Mouse (Mus musculus): Measurements from ENCODE around the gene Kcnk4.

Kcnk4 gene

DNA sequence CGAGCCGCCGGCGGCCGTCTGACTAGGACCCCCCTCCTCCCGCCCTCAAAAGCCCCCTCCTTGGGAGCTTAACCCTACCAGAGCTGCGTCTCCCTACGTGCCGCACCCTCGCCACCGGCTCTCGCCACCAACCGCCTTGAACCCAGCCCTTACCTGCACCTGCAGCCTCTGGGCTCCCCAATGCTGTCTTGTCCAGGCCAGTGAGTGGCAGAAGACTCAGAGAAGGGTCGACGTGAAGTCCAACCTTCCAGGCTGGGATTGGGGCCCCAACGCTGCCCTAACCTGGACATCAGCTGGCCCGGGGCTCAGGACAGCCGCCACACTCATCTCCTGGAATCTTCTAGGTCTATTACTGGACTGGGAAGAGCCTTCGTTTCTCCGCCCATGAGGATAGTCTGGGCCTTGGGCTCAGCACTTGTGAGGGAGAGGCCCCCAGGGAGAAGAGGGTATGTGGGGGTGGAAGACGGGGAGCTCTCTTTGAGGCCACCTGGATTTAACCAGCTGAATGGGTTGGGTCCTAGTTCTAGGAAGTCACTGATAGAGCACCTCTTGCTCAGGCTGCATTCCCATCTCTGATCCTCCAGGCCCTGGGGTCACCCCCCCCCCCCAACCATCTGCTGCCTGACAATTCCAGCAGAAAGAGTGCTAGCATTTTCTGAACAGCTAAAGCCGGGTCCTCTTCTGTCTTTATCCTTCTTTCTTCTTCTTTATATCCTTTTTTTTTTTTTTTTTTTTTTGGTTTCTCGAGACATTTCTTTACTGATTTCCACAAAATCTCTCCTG is at the start of gene Kcnk4:
TSS of gene Kcnk4 (minus strand) at position 321 of the 783 bp plus-strand sequence.
- DNase-seq, result no peak

DNA sequence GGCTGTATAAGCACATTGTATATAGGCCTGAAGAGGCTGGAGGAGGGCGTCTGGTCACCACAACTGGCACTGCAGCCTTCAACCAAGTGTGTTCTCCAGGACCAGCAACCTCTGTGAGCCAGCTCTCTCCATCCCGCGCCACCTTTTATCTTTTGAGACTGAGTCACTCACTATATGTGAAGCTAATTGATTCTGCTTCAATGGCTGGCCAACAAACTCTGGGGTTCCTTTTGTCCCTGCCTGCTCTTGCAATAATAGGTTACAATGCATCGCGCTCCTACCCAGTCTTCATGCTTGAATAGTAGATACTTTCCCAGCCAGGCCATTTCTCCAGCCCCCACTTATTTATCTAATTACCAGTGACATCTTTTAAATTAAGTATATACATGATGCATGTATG is 49.3 kb upstream of the Kcnk4 start:
- DNase-seq, result no peak

DNA sequence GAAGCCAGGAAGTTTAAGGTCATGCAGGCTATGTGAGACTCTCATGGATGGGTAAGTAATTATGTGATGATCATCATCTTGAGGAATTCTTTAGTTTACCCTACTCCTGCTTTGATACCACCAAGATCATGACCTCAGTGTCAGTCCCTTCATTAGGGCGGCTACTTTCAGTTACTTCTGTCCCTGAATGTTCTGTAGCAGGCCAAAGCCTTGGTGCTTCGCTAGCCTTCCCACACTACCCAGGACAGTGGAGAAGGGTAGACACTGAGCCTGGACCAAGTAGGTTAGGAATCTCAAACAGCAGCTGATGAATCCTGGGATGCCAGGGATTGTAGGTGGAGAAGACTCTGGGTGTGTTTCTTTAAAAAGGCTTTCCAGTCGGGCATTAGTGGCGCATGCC is 47.1 kb upstream of the Kcnk4 start:
- no peak for DNase-seq

DNA sequence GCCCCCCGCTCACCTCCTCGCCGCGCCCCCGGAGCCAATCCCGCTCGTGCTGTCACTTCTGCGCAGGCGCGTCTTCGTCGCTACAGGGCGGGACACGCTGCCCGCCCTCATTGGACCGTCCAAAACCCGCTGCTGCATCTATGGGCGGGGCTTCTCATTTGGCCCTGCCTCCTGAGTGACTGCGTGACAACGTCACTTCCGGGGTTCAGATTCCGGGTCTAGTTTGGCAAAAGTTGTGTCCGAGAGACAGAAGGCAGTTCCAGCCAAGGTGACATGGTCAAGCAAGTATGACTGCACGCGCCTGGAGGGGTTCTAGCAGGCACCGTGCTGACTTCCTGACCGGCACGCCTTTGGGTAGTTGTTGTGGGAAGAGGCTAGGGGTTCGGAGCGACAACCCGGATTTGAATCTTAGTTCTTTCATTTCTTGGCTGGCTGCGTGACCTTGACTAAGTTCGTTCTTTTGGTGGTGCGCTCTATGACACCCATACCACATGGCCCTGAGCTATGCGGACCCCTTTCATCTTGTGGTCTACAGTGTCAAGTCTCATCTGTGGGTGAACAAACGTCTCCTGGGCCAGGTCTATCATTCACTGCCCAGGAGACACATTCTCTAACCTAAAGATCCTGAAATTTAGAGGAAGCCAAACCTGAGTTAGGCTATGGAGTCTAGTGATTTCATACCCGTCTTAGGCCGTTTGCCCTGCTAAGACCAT is 46.2 kb upstream of the Kcnk4 start, which contains the start of gene Fkbp2:
TSS of gene Fkbp2 (minus strand) at position 121 of the 713 bp plus-strand sequence.
- peak; percentile 99 for DNase-seq

DNA sequence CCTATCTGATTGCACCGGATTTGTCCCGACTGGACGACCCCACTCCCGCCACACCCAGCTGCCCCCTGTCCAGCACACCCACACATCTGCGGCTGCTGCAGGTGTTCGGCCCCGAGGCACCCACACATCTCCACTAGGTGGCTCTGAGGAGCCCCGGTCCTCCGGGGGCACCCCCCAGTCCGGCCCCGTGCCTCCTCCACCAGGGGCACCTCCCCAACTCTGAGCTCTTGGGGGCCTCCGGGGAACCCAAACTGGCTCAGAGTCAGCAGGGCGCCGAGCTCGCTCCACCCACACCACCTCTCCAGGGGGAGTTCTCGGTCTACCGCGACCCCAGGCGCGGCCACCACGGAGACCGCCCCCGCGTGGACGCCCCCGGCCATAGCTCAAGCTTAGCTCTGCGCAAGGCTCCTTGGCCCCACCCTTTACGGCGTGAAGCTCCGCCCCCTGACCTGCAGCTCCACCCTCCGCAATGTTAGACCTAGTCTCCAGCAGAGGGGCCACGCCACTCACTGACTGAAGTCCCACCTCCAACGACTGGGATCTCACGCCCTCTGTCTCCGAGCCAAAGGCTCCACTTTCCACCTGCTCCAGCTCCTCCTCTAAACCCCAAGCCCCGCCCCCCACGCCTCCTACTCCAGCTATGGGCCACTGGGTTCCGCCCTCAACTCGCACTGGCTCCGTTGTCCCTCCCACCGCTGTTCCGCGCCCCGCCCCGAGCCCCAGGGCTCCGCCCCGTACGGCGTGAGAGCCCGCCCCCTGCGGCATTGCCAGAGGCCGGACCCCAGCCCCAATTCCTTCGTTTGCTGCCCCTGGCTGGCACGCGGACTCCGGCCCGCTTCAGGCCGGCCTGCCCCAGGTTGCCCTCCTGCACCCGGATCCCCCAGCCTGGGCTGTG is 45.4 kb upstream of the Kcnk4 start:
- DNase-seq, result peak; percentile 100

DNA sequence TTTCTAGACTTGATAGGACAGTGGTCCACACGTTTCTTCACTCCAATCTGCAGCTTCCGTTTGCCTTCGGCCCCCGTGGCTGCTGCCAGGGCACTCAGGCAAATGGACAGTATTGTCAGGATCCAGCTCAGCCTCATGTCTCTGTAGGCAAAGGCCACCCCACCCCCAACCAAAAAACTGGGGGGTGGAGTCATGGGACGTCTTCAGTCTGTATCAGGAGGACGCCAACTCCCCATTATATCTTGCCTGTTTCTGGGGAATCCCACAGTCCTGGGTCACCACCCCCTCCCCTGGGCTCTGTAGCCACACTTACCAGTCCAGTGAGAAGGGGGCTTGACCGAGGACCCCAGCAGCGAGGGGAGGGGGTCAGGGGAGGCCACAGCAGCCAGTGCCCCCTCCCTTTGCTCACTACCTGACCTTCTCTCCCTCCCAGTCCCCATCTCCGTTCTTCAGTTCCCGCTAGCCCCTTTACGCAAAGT is 44.7 kb upstream of the Kcnk4 start:
- DNase-seq, result peak in 1 of 2 experiments; percentile 52

DNA sequence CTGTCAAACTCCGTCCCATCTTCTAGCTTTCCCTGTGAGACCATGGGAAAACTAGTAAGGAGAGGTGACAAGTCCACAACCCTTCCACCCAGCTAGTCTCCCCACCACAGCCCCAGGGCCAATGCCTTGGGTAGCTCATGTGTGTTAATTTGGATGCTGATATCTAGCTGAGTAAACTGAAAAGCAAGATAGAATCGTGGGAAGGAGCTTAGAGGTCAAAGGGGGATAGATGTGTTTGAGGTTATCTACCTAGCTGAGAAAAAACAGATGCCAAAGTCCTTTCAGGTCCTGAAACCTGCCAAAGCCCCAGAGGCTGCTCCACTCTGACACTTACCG is 44.3 kb upstream of the Kcnk4 start:
- no peak for DNase-seq

DNA sequence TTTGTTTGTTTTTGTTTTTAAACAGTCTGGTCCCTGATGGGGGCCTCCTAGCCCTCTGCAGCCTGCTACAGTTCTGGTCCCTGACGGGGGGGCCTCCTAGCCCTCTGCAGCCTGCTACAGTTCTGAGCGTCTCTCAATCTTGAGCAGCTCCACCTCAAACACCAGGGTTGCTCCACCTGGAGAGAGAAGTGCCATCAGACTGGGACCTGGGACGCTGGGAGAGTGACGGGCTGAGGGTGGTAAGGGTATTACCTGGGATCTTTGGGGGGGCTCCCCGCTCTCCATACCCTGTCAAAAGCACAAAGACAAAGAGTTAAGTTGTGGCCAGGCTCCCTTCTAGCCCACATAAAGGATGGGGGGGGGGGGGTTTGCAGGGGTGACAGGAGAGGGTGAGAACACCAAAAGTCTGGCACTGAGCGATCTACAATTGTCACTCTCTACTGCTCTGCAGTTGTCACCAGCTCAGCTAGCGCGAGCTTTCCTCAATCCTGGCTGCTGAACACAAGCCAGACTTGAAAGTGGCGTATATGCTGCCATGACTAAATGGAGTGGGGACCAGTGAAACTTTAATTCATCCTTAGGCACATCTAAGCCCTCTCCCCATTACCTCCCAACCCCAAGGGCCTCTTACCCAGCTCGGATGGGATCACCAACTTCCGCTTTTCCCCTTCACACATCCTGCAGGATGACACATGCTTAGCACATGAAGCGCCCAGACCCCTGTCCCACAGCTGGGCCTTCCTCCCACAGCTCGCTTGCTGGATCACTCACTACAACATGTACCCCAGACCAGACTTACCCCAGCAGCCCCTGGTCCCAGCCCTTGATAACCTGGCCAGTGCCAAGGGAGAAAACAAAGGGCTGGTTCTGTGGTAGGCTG is 43.7 kb upstream of the Kcnk4 start:
- DNase-seq, result no peak

DNA sequence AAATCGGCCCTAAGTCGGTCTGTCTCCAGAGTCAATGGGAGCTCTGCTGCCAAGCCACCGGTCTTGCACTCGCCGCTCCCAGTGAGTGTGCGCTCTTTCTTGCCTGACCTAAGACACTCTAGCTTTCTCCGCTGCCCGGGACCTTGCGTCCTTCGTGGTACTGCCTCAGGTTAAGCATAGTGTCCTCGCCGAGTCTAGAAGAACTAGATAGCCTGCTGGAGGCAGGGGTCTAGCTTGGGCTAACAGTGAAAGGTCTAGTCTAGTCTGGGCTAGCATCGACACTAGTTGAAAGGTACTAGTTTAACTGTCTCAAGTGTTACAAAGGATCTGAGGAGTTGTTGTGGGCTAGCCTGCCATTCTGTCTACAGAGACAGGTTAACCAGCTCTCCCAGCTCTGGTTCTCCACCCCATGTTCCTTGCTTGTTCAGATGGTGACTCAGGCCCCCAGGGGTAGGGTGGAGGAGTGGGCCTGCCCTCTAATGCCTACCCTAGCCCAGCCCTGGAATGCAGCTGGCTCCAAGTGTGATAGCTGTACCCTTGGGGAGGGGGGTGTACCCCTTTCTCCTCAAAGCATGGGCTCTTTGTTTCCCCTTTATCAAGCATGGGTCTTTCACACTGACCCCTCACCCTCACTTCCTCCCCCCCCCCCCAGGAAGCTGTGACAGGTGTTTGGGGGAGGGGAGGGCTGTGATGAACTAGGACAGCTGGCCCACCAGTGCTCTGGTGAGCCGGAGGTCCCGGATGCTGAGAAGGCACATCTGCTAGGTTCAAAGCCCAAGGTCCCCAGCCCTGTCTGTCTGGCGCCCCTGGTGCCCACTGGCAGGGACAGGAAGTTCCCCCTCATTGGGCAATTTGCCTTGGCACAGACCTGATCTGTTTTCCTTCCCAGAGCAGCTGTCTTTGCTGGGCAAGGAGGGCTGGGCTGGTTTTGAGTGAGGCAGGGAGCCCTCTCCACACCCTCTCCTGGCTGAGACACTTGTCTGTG is 41.5 kb upstream of the Kcnk4 start, which contains the start of gene Plcb3:
TSS of gene Plcb3 (minus strand) at position 934 of the 985 bp plus-strand sequence.
- DNase-seq, result peak in 1 of 2 experiments; percentile 53

DNA sequence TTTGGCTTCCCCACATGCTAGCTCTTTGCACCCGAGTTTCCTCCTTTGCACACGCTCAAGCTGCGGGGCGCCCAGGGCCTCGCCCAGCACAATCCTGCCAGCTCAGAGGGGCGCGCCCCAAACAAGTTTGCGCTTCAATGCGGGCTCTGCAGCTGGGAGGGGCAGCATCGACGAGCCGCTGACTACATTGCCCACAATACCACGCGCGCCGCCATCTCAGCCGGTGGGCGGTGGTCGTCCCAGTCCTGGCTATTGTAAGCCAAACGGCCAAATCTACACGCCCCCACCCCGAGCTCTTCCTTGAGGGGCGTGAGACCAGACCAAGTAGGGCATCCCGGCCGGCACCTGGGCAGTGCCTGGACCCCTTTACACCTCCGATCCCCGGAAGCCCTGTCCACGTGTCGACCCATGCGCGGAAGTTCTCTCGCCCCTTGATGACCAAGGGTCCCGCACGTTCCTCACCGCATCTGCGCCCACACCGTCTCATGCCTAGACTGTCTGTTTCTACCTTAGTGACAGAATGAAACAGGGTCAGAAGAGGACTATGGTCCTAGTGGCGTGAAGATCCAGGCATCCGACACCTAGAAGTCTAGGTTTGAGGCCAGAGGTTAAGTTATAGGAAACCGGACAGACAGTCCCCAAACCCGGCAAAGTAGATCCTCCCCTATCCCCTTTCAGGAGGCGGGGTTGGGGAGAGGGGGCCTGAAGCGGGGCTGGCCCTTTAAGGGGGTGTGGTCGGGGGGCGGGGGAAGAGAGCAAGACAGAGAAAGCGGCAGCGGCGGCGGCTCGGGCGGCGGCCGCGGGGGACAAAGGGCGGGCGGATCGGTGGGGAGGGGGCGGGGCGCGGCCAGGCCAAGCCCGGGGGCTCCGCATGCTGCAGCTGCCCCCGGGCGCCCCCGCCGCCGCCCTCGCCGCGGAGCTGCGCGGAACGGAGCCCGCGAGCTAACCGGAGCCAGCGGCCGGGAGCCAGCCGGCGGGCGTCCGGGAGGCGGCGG is 40.2 kb upstream of the Kcnk4 start, which contains the start of gene Ppp1r14b:
TSS of gene Ppp1r14b (plus strand) at position 758 of the 995 bp plus-strand sequence.
- peak in 1 of 2 experiments; percentile 69 for DNase-seq

DNA sequence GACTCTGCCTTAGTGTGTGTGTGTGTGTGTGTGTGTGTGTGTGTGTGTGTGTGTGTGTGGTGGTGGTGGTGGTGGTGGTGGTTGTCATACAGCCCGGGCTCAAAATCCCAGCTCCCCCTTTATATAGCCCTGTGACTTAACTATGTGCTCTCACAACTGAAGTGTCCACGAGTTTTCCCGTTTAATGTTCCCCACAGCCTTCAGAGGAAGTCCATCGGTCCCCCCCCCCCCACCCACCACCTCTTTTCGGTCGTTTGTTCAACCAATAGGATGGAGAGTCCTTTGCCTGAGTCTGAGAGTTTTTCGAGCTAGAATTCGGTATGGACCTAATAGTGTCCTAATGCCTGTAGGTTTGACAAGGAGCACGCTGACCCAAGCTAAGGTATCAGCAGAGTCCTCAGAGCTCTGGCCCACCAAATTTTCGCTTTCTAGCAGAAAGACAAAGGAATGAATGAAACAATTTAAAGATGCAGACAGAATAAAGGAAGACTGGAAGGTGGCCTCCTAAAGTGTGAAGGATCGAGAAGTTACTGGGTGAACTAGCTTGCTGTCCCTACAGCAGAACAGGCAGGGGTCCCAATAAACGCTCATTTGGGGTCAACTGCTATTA is 39.4 kb upstream of the Kcnk4 start:
- no peak for DNase-seq

DNA sequence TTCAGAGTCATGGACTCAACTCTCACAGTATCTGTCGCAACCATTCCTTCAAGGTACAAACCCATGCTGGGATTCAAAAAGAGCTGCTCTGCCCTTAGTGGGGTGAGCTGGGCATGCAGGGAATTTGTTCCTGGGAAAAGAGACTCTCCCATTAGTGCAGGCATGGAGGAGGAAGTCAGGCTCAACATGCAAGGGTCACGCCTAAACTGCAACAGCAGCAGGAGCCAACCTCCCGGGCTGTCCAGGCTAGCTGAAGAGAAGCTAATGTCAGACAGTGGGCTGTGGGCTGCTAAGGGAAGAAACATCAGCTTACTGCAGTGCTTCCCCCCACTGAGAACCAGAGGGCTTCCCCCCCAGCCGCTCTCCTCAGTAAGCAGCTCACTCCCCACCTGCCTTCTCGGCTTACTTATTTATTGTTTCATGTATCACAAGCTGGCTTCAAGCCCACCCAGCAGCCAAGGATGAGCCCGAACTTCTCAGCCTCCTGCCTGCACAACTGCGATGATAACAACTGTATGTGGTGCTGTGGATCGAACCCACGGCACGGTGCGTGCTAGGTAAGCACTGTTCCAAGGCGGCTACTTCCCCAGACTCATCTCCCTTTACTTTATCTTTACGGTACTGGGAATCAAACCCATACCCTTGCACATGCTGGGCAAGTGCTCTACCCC is 38.1 kb upstream of the Kcnk4 start:
- DNase-seq, result no peak

DNA sequence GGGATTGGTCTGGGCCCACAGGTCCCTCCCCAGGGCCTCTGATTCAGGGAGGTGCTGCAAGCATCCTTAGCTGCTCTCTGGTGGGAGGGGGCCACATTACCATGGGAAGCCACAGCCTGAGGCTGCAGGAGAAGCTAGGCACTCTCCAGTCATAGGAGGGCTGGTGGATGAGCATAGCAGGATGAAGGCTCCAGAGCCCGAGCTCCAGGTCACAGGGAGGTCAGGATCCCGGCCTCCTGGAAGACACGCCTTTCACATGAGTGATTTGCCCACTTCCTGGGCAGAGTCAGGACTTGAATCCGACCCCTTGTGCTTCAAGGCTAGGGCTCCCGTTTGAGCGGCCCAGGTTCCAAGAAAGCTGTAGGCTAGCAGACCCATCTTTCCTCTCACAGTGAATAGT is 37.3 kb upstream of the Kcnk4 start:
- DNase-seq, result no peak

DNA sequence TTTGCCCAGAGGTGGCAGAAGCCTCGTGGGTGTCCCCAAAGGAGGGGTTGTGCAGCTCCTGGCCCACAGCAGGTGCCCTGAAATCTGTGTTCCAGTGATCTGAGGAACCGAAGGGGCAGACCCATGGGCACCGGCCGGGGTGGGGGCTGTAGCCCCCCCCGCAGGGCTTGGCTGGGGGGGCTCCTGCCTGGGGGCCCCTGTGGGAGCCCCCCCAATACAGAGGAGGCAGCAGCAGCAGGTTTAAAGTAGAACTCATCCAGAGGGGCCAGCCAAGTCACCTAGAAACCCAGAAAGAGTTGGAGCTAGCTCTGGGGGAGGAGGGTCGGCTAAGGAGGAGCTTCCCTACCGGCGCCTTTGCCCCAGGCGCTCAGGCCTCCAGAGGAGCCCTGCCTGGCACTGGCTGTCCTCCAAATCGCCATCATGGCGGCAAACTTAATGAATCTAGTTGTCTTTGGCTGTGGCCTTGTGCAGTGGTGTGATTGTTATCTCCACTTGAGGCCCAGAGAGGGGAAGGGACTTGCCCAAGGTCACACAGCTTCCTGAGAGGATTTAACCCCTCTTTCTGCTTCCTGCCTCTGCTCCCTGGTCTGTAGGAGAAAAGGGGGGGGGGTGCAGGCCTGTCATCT is 36.3 kb upstream of the Kcnk4 start:
- DNase-seq, result no peak

DNA sequence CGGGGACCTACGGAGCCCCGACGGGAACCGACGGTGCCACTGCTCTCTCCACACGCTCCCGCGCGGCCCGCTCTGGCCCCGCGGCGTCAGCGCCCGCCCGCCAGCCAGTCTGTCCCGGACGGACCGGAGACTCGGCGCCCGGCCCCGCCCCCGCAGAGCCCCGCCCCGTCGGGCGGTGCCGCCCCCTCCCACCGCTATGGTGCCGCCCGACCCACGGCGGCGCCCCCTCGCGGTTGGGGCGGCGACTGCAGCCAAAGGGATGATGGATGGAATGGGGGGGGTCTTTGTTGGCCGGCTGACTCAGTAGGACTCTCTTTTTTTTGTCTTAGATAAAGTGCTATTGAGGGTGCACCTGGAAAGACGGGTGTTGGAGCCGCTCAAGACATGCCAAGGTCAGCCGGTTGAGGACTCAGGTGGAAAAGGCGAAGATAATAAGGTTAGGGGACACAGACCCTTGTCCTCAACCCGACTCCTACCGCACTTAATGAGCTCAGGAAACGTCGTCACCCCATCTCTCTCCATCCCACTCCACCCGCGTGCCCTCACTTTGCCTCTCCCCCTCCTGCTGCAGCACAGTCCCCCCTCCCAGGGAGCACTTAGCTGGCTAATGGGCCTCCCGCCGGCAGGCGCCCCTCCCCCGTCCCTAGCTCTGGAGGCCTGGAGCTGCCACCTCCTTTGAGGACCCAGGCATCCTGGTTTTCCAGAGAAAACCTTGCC is 35.5 kb upstream of the Kcnk4 start:
- DNase-seq, result peak; percentile 67 to 70

DNA sequence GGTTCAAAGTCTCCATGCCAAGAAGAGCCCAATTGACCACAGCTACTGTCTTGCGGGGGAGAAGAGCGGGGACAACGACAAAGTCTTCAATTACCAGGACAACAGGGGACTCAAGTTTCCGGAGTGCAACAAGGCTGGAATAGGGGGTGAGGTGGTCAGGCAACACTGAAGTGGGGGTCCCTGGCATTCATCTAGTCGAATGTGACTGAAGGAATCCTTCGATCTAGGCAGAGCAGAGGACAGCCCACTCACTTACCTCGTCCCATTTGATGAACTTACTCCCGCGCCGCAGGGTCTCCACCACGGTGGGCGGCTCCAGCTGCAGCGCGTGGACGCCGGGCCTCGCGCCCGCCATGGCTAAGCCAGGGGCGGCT is 35.0 kb upstream of the Kcnk4 start:
- DNase-seq, result no peak

All from kidney, adult 8-10 months (tissue).